18 mouse cellular contexts compared by ENCODE assay signal in the genomic region with DNA sequence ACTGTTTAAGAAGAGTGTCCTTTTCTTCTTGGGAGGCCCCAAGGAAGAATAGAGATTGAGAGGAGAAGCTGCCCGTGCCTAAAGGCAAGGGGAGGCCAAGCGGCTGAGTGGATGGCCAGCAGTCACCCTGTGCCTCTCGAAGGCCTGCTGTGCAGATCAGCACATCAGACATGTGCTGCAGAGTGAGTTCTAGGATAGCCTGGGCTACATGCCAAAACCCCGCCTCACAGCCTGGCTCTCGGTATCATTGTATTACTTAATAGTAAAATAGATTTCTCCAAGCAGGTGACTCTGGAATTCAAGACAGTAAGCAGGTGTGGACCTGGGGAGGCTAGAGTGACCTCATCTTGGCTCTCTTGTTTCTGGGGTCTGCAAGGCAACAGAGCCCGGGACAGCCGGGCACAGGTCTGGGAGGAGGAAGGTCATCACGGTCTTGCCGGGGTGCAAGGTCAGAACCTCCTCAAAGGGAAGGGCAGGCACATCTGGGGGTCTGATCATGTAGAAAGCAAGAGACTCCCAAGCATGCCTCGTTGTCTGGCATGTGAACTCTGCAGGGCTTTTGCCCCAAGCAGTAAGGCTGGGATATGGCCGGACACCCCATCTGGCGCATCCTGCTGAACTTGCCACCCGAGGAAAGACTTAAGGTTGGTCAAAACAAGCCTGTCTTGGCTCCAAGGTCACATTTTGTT. TPM values are rescaled to one million over a fixed set of nuclear protein-coding genes. Genes with fewer than 3 reads are reported as not detected.
A peak's percentile ranks its signal among the peaks of the same experiment; 100 is the strongest.
DNase-seq lines count a peak whose midpoint lies in the region; ATAC-seq and TF ChIP-seq lines count a peak whose summit lies in the region.
"Had no signal": no experiment of that assay in that cellular context is flagged by ENCODE, and none has a peak within 500 bp of the region (broad histone marks: within the 10 kb centered on the region; RNA-seq: fewer than 3 reads in every experiment).

No protein-coding gene starts in this region.

- intact Hi-C loops in heart, adult 2 months (cut with DNase I), result no loop called here
- intact Hi-C loops in left cerebral cortex, postnatal 4 days (cut with DNase I), result no loop called here

- H3K9ac ChIP-seq in heart, adult 2 months (ENCODE audit: low read depth, low read length), result no peak overlapping the region
- H3K9ac ChIP-seq: forebrain, embryonic 12.5 days; hindbrain, embryonic 14.5 days; intestine, embryonic 15.5 days; limb, embryonic 15.5 days; neural tube, embryonic 12.5 days had no signal

- H3K36me3 ChIP-seq in heart, adult 2 months (ENCODE audit: control insufficient read depth, insufficient read depth, low read length), result no peaks in the 10 kb centered on the region

- 72% methylated on average over 13 of the region's 13 CpGs for WGBS in heart, adult 2 months

- no peak for TF ChIP-seq EP300 in heart, adult 2 months (IDR thresholded peaks at IDR 0.05; ENCODE audit: insufficient read depth, low read depth, low read length)

- peak; percentile 92 for DNase-seq in heart, adult 11 months
- no peak for DNase-seq in heart, adult 2 months
- peak; percentile 75 for DNase-seq in left cerebral cortex, postnatal 4 days
- no peak for DNase-seq in left cerebral cortex, adult 8-10 months (ENCODE audit: low spot score in 2 of 2)
- peak; percentile 80 for DNase-seq in brain, adult 2 months (ENCODE audit: low read depth, low spot score)
- DNase-seq in cerebellum, postnatal 36 days, result peak; percentile 71 to 72
- DNase-seq in c-Kit-positive CD71-positive TER-119-positive erythroid progenitor cells, embryonic 14.5 days (ENCODE audit: low spot score), result no peak
- DNase-seq: gastrocnemius, postnatal 36 days; lung, adult 2 months; lung, postnatal 4 days; spleen, adult 18-20 months had no signal

- no peak for TF ChIP-seq POLR2A in heart, adult 2 months (IDR thresholded peaks at IDR 0.05; ENCODE audit: insufficient read depth, low read depth, low read length)

- no peak for TF ChIP-seq CTCF in heart, adult 2 months (IDR thresholded peaks at IDR 0.05)

- peaks cover 2% of the 10 kb centered on the region; the same call in 1 of the 2 replicates for H3K4me1 ChIP-seq in heart, adult 2 months (ENCODE audit: control insufficient read depth, insufficient read depth, low read length)

- H3K27me3 ChIP-seq in heart, adult 2 months (ENCODE audit: control insufficient read depth, insufficient read depth, low read length), result no peaks in the 10 kb centered on the region
- H3K27me3 ChIP-seq: forebrain, embryonic 12.5 days; intestine, embryonic 15.5 days; limb, embryonic 15.5 days; neural tube, embryonic 12.5 days had no signal

- H3K4me3 ChIP-seq in heart, adult 2 months, result no peak overlapping the region
- H3K4me3 ChIP-seq: forebrain, embryonic 12.5 days; intestine, embryonic 15.5 days; limb, embryonic 15.5 days; midbrain, embryonic 10.5 days; neural tube, embryonic 12.5 days had no signal

- H3K79me2 ChIP-seq in heart, adult 2 months (replicated peaks; ENCODE audit: control insufficient read depth, insufficient read depth, low read length), result no peaks in the 10 kb centered on the region

- ATAC-seq in CD4-positive, CD25-positive, alpha-beta regulatory T cell, adult 4 months, result no peak
- ATAC-seq: intestine, embryonic 15.5 days had no signal

- no peak overlapping the region for H3K27ac ChIP-seq in heart, adult 2 months
- H3K27ac ChIP-seq: forebrain, embryonic 12.5 days; hindbrain, embryonic 14.5 days; intestine, embryonic 15.5 days; limb, embryonic 15.5 days; midbrain, embryonic 10.5 days; neural tube, embryonic 12.5 days had no signal

RNA-seq across cellular contexts. Expression of gene Sept9, which starts 40.1 kb away (rescaled TPM):
- 10 to 100 TPM; 28.2 to 31.9 TPM for total RNA-seq in heart, adult 2 months (2021)
- 15.9 and 17.4 TPM in 2 replicates for polyA plus RNA-seq in heart, adult 2 months (2012; rRNA removed)
- total RNA-seq in left cerebral cortex, postnatal 4 days (2021), result 100 to 1,000 TPM in 1 of 2 experiments, 10 to 100 TPM in 1; 94.9 to 103 TPM
- 10 to 100 TPM; 68.1 to 76.4 (median 71.0) TPM for total RNA-seq in left cerebral cortex, adult 8-10 months (2022)
- polyA plus RNA-seq in CD4-positive, CD25-positive, alpha-beta regulatory T cell, adult 4 months (2017; shearing (Covaris generic)), result 100 to 1,000 TPM; 277 to 424 TPM

RNA-seq across cellular contexts. Expression of gene Sec14l1, which starts 44.4 kb away (rescaled TPM):
- total RNA-seq in heart, adult 2 months (2021), result 10 to 100 TPM; 65.4 to 89.5 TPM
- polyA plus RNA-seq in heart, adult 2 months (2012; rRNA removed), result 71.5 and 83.9 TPM in 2 replicates
- total RNA-seq in left cerebral cortex, postnatal 4 days (2021), result 100 to 1,000 TPM; 127 to 130 TPM
- 100 to 1,000 TPM; 236 to 279 (median 240) TPM for total RNA-seq in left cerebral cortex, adult 8-10 months (2022)
- 10 to 100 TPM; 11.9 to 18.9 TPM for polyA plus RNA-seq in CD4-positive, CD25-positive, alpha-beta regulatory T cell, adult 4 months (2017; shearing (Covaris generic))

Comparison
In these comparisons a context has a peak if more than half of its experiments do, and no peak if none do; other contexts are left out.
1. DNase-seq: peak in heart, adult 11 months (single experiment), left cerebral cortex, postnatal 4 days (single experiment), brain, adult 2 months (single experiment) and cerebellum, postnatal 36 days (2 of 2); none in heart, adult 2 months (0 of 2), left cerebral cortex, adult 8-10 months (0 of 2) and c-Kit-positive CD71-positive TER-119-positive erythroid progenitor cells, embryonic 14.5 days (single experiment).